Mouse (Mus musculus) cerebellum, adult 2 months (tissue): Measurements from ENCODE around the gene Tctn1.

Experiments used
- CTCF ChIP-seq: fragments of 200-500 bp; IDR thresholded peaks from 2 replicates; pipeline ENCODE4 v1.5.1; 2011; ENCODE audit warnings: low read depth, mild to moderate bottlenecking, control low read depth, low read length, moderate library complexity, borderline replicate concordance; ENCODE audit not compliant: insufficient read depth
- POLR2A ChIP-seq: fragments of 200-500 bp; IDR thresholded peaks from 2 replicates; pipeline ENCODE4 v1.6.1; 2011; ENCODE audit warnings: low read length, control low read depth, borderline replicate concordance; ENCODE audit not compliant: insufficient read depth

GRCm38 (mm10) chr5:122242521-122243123, 21.6 kb downstream of the Tctn1 start:
- TF ChIP-seq POLR2A (no peak), CTCF (no peak)
